Mouse (Mus musculus): Measurements from ENCODE around the gene Gm9837. TPM values are rescaled to one million over a fixed set of nuclear protein-coding genes. Genes with fewer than 3 reads are reported as not detected.

The Gm9837 gene
- total and polyA plus RNA-seq, 3 experiments = not detected

DNA sequence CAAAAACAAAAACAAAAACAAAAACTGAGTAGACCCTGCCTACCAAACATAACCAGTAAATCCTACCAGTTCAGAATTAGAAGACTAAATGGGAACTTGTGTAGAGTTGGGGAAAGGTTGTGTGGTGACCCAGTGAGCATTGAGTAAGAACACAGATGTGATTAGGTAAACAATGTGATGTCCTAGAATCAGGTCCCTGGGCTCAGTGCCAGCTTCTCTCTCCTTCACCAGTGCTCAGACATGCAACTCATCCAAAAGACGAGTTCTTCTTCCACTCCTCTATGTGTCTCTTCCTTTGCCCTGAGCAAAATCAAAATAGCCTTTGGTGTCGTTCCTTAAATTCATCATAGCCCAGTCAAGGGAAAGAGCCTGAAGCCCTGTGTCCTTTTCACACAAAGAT lies 45.5 kb downstream of the Gm9837 start:
- peaks cover 6 to 14% of the 10 kb centered on the region in 2 experiments for H3K4me1 ChIP-seq (ENCODE audit: control insufficient read depth in 1 of 2, insufficient read depth in 2 of 2)
- peaks cover 11% of the 10 kb centered on the region for H3K79me2 ChIP-seq (replicated peaks; ENCODE audit: control insufficient read depth, extremely low read depth, insufficient read depth, poor library complexity, severe bottlenecking)
- H3K9me3 ChIP-seq (replicated peaks; ENCODE audit: low read length) = no peaks in the 10 kb centered on the region
- in situ Hi-C loops (cut with MboI; ENCODE audit: low pct_ligation_motif_present, low pct_unique_long_range_greater_than_20kb, low sequenced_read_pairs) (no loop called here), dilution Hi-C loops (cut with MboI; ENCODE audit: extremely low pct_ligation_motif_present, extremely low pct_unique_long_range_greater_than_20kb, low sequenced_read_pairs) (no loop called here)
- no peak overlapping the region for H3K9ac ChIP-seq (ENCODE audit: insufficient read depth, low read depth)
- no peak overlapping the region for H3K27ac ChIP-seq (ENCODE audit: insufficient read depth, low read depth)
- no peak for DNase-seq (ENCODE audit: extremely low read depth)
- no peak overlapping the region for H3K4me2 ChIP-seq (ENCODE audit: insufficient read depth, low read depth, poor library complexity, severe bottlenecking)
- no peak overlapping the region for H3K4me3 ChIP-seq (replicated peaks in 1 of 3; ENCODE audit: low read depth in 2 of 3, low read length in 2 of 3, poor library complexity in 1 of 3)
- H3K27me3 ChIP-seq (replicated peaks) = no peaks in the 10 kb centered on the region
- peaks cover 20 to 70% of the 10 kb centered on the region in 2 experiments for H3K36me3 ChIP-seq (replicated peaks in 1 of 2; ENCODE audit: control insufficient read depth in 1 of 2, insufficient read depth in 1 of 2, low read length in 1 of 2)
- no peak for TF ChIP-seq ELF1 (IDR thresholded peaks at IDR 0.05; ENCODE audit: low read depth, low read length)
- no peak for TF ChIP-seq PAX5 (IDR thresholded peaks at IDR 0.05; ENCODE audit: low read length)
- TF ChIP-seq USF1 (IDR thresholded peaks at IDR 0.05; ENCODE audit: low read depth, low read length) = no peak
- no peak for TF ChIP-seq MEF2A (IDR thresholded peaks at IDR 0.05; ENCODE audit: borderline replicate concordance, low read depth, low read length)
- TF ChIP-seq ZC3H11A (IDR thresholded peaks at IDR 0.05; ENCODE audit: low read depth, low read length) = no peak
- no peak for TF ChIP-seq JUND (conservative IDR thresholded peaks at IDR 0.05; ENCODE audit: low read depth, low read length)
- no peak for TF ChIP-seq SIN3A (IDR thresholded peaks at IDR 0.05; ENCODE audit: low read length)
- TF ChIP-seq NRF1 (IDR thresholded peaks at IDR 0.05; ENCODE audit: low read depth, low read length) = no peak
- no peak for TF ChIP-seq RCOR1 (conservative IDR thresholded peaks at IDR 0.05; ENCODE audit: low read depth, low read length)

DNA sequence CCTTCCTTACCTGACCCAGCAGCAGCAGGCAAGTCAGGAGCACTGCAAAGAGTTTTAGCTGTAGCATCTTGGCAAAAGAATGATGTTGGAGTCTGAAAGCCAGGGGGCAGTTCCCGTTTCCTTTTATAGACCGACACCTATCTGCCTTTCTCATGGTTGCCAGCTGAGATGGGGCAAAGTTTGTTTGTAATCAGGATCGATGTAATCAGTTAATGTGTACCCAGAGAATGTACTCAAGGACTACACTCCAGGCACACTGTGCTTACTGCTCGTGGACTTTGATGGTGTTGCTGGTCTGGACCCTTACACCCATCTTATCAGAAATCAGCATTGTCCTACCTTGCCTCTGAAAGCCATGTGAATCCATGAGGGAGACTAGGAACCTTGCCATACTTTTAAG lies 47.2 kb downstream of the Gm9837 start, which contains the start of gene Leap2:
Leap2 (minus strand) TSS at position 135 of the 400 bp plus-strand sequence.
- dilution Hi-C loops (cut with MboI; ENCODE audit: extremely low pct_ligation_motif_present, extremely low pct_unique_long_range_greater_than_20kb, low sequenced_read_pairs) (no loop called here), in situ Hi-C loops (cut with MboI; ENCODE audit: low pct_ligation_motif_present, low pct_unique_long_range_greater_than_20kb, low sequenced_read_pairs) (no loop called here)
- no peak within 1 kb of the TSS for H3K4me2 ChIP-seq (ENCODE audit: insufficient read depth, low read depth, poor library complexity, severe bottlenecking)
- TF ChIP-seq ETS1 (conservative IDR thresholded peaks at IDR 0.05; ENCODE audit: low read depth, low read length) = no peak
- no peak for TF ChIP-seq MXI1 (IDR thresholded peaks at IDR 0.05; ENCODE audit: low read depth, low read length)
- TF ChIP-seq ZC3H11A (IDR thresholded peaks at IDR 0.05; ENCODE audit: low read depth, low read length) = no peak
- no peak for TF ChIP-seq BHLHE40 (IDR thresholded peaks at IDR 0.05; ENCODE audit: low read depth, low read length)
- TF ChIP-seq HCFC1 (IDR thresholded peaks at IDR 0.05; ENCODE audit: low read depth, low read length) = no peak
- no peak for TF ChIP-seq CTCF (conservative IDR thresholded peaks at IDR 0.05 in 1 of 2, IDR thresholded peaks at IDR 0.05 in 1 of 2; ENCODE audit: low read depth in 2 of 2, low read length in 2 of 2)
- no peak for TF ChIP-seq CHD2 (IDR thresholded peaks at IDR 0.05; ENCODE audit: low read length)
- no peak for TF ChIP-seq IRF4 (IDR thresholded peaks at IDR 0.05; ENCODE audit: low read depth, low read length)
- no peak for TF ChIP-seq UBTF (IDR thresholded peaks at IDR 0.05; ENCODE audit: low read depth, low read length)
- no peak for TF ChIP-seq TCF12 (IDR thresholded peaks at IDR 0.05; ENCODE audit: low read depth, low read length)
- no peak for TF ChIP-seq SMC3 (IDR thresholded peaks at IDR 0.05; ENCODE audit: low read depth, low read length)
- TF ChIP-seq KAT2A (IDR thresholded peaks at IDR 0.05; ENCODE audit: insufficient replicate concordance, low read length) = no peak
- TF ChIP-seq ZNF384 (IDR thresholded peaks at IDR 0.05; ENCODE audit: low read depth, low read length) = no peak
- no peak for DNase-seq (ENCODE audit: extremely low read depth)
- no peaks in the 10 kb centered on the region for H3K27me3 ChIP-seq (replicated peaks)
- H3K27ac ChIP-seq (ENCODE audit: insufficient read depth, low read depth) = no peak within 1 kb of the TSS
- H3K9ac ChIP-seq (ENCODE audit: insufficient read depth, low read depth) = no peak within 1 kb of the TSS
- H3K79me2 ChIP-seq (replicated peaks; ENCODE audit: control insufficient read depth, extremely low read depth, insufficient read depth, poor library complexity, severe bottlenecking) = no peaks in the 10 kb centered on the region
- no peaks in the 10 kb centered on the region for H3K4me1 ChIP-seq (ENCODE audit: control insufficient read depth in 1 of 2, insufficient read depth in 2 of 2)
- H3K36me3 ChIP-seq (replicated peaks in 1 of 2; ENCODE audit: control insufficient read depth in 1 of 2, insufficient read depth in 1 of 2, low read length in 1 of 2) = peaks cover 19 to 72% of the 10 kb centered on the region in 2 experiments
- H3K9me3 ChIP-seq (replicated peaks; ENCODE audit: low read length) = no peaks in the 10 kb centered on the region
- no peak within 1 kb of the TSS for H3K4me3 ChIP-seq (replicated peaks in 1 of 3; ENCODE audit: low read depth in 2 of 3, low read length in 2 of 3, poor library complexity in 1 of 3)

Other genes starting within 250 kb of the Gm9837 start
- 184 and 238 TPM in 2 replicates for gene Hspa4, start 170.0 kb downstream of the Gm9837 start, total RNA-seq (2012; rRNA removed)
- gene Hspa4, start 170.0 kb downstream of the Gm9837 start, total RNA-seq (2014; rRNA removed) = 363 and 438 TPM in 2 replicates
- 529 and 585 TPM in 2 replicates for gene Hspa4, start 170.0 kb downstream of the Gm9837 start, polyA plus RNA-seq (2012; ENCODE audit: insufficient read length, low read depth)
- 4.9 and 8.7 TPM in 2 replicates for gene Zcchc10, start 145.8 kb downstream of the Gm9837 start, total RNA-seq (2012; rRNA removed)
- gene Zcchc10, start 145.8 kb downstream of the Gm9837 start, total RNA-seq (2014; rRNA removed) = 20.7 and 24.3 TPM in 2 replicates
- gene Zcchc10, start 145.8 kb downstream of the Gm9837 start, polyA plus RNA-seq (2012; ENCODE audit: insufficient read length, low read depth) = 72.4 and 74.2 TPM in 2 replicates
- 19.8 and 24.0 TPM in 2 replicates for gene Aff4, start 119.6 kb downstream of the Gm9837 start, total RNA-seq (2012; rRNA removed)
- 22.1 and 25.7 TPM in 2 replicates for gene Aff4, start 119.6 kb downstream of the Gm9837 start, total RNA-seq (2014; rRNA removed)
- 50.6 and 51.4 TPM in 2 replicates for gene Aff4, start 119.6 kb downstream of the Gm9837 start, polyA plus RNA-seq (2012; ENCODE audit: insufficient read length, low read depth)
- gene Leap2, start 47.3 kb downstream of the Gm9837 start, total RNA-seq (2012; rRNA removed) = not detected in 2 replicates
- gene Leap2, start 47.3 kb downstream of the Gm9837 start, total RNA-seq (2014; rRNA removed) = not detected in 2 replicates
- not detected in 2 replicates for gene Leap2, start 47.3 kb downstream of the Gm9837 start, polyA plus RNA-seq (2012; ENCODE audit: insufficient read length, low read depth)
- 103 and 120 TPM in 2 replicates for gene Uqcrq, start 39.6 kb downstream of the Gm9837 start, total RNA-seq (2012; rRNA removed)
- gene Uqcrq, start 39.6 kb downstream of the Gm9837 start, total RNA-seq (2014; rRNA removed) = 136 and 168 TPM in 2 replicates
- 642 and 765 TPM in 2 replicates for gene Uqcrq, start 39.6 kb downstream of the Gm9837 start, polyA plus RNA-seq (2012; ENCODE audit: insufficient read length, low read depth)
- 0.13 TPM in 2 replicates for gene Gdf9, start 39.5 kb downstream of the Gm9837 start, total RNA-seq (2012; rRNA removed)
- gene Gdf9, start 39.5 kb downstream of the Gm9837 start, total RNA-seq (2014; rRNA removed) = 0.16 TPM in 1 of 2 replicates, not detected in the other
- not detected in 2 replicates for gene Gdf9, start 39.5 kb downstream of the Gm9837 start, polyA plus RNA-seq (2012; ENCODE audit: insufficient read length, low read depth)
- not detected in 2 replicates for gene Gm10447, start 13.4 kb downstream of the Gm9837 start, total RNA-seq (2012; rRNA removed)
- gene Gm10447, start 13.4 kb downstream of the Gm9837 start, total RNA-seq (2014; rRNA removed) = not detected in 2 replicates
- gene Gm10447, start 13.4 kb downstream of the Gm9837 start, polyA plus RNA-seq (2012; ENCODE audit: insufficient read length, low read depth) = not detected in 2 replicates
- not detected in 2 replicates for gene Shroom1, start 13.3 kb downstream of the Gm9837 start, total RNA-seq (2012; rRNA removed)
- not detected in 2 replicates for gene Shroom1, start 13.3 kb downstream of the Gm9837 start, total RNA-seq (2014; rRNA removed)
- gene Shroom1, start 13.3 kb downstream of the Gm9837 start, polyA plus RNA-seq (2012; ENCODE audit: insufficient read length, low read depth) = not detected in 2 replicates
- gene Gm9945, start 9.7 kb upstream of the Gm9837 start, total RNA-seq (2012; rRNA removed) = not detected in 2 replicates
- not detected in 2 replicates for gene Gm9945, start 9.7 kb upstream of the Gm9837 start, total RNA-seq (2014; rRNA removed)
- not detected in 2 replicates for gene Gm9945, start 9.7 kb upstream of the Gm9837 start, polyA plus RNA-seq (2012; ENCODE audit: insufficient read length, low read depth)
- not detected in 2 replicates for gene Sowaha, start 9.8 kb upstream of the Gm9837 start, total RNA-seq (2012; rRNA removed)
- gene Sowaha, start 9.8 kb upstream of the Gm9837 start, total RNA-seq (2014; rRNA removed) = not detected in 2 replicates
- not detected in 2 replicates for gene Sowaha, start 9.8 kb upstream of the Gm9837 start, polyA plus RNA-seq (2012; ENCODE audit: insufficient read length, low read depth)
- gene Sept8, start 48.8 kb upstream of the Gm9837 start, total RNA-seq (2012; rRNA removed) = 14.9 and 21.9 TPM in 2 replicates
- 8.2 and 8.5 TPM in 2 replicates for gene Sept8, start 48.8 kb upstream of the Gm9837 start, total RNA-seq (2014; rRNA removed)
- 15.2 and 15.3 TPM in 2 replicates for gene Sept8, start 48.8 kb upstream of the Gm9837 start, polyA plus RNA-seq (2012; ENCODE audit: insufficient read length, low read depth)
- gene Kif3a, start 96.9 kb upstream of the Gm9837 start, total RNA-seq (2012; rRNA removed) = 11.3 and 18.3 TPM in 2 replicates
- gene Kif3a, start 96.9 kb upstream of the Gm9837 start, total RNA-seq (2014; rRNA removed) = 7.7 and 8.9 TPM in 2 replicates
- gene Kif3a, start 96.9 kb upstream of the Gm9837 start, polyA plus RNA-seq (2012; ENCODE audit: insufficient read length, low read depth) = 26.5 and 27.9 TPM in 2 replicates
- 26.3 and 35.6 TPM in 2 replicates for gene Il4, start 148.2 kb upstream of the Gm9837 start, total RNA-seq (2012; rRNA removed)
- 75.5 and 83.1 TPM in 2 replicates for gene Il4, start 148.2 kb upstream of the Gm9837 start, total RNA-seq (2014; rRNA removed)
- gene Il4, start 148.2 kb upstream of the Gm9837 start, polyA plus RNA-seq (2012; ENCODE audit: insufficient read length, low read depth) = 19.5 and 24.5 TPM in 2 replicates
- 1.8 and 2.8 TPM in 2 replicates for gene Il13, start 164.2 kb upstream of the Gm9837 start, total RNA-seq (2012; rRNA removed)
- 3.4 and 4.8 TPM in 2 replicates for gene Il13, start 164.2 kb upstream of the Gm9837 start, total RNA-seq (2014; rRNA removed)
- 2.8 and 3.6 TPM in 2 replicates for gene Il13, start 164.2 kb upstream of the Gm9837 start, polyA plus RNA-seq (2012; ENCODE audit: insufficient read length, low read depth)
- 45.3 and 48.2 TPM in 2 replicates for gene Rad50, start 236.8 kb upstream of the Gm9837 start, total RNA-seq (2012; rRNA removed)
- 36.0 and 39.6 TPM in 2 replicates for gene Rad50, start 236.8 kb upstream of the Gm9837 start, total RNA-seq (2014; rRNA removed)
- gene Rad50, start 236.8 kb upstream of the Gm9837 start, polyA plus RNA-seq (2012; ENCODE audit: insufficient read length, low read depth) = 53.6 and 55.2 TPM in 2 replicates

All from CH12.LX (cell line).